Mouse (Mus musculus): ENCODE data around the gene Bola2.

Bola2 gene

GRCm38 (mm10) chr7:126690737-126691136 lies 4.5 kb upstream of the Bola2 start:
- DNase-seq = peak; percentile 73

- no peak for DNase-seq
These were observed 3.5 kb upstream of the Bola2 start for GRCm38 (mm10) chr7:126691676-126692075.

GRCm38 (mm10) chr7:126692426-126692825 lies 2.8 kb upstream of the Bola2 start:
- DNase-seq = no peak

- DNase-seq = peak; percentile 90
These were observed 1.9 kb upstream of the Bola2 start for GRCm38 (mm10) chr7:126693256-126693655.

- DNase-seq = no peak
These were observed 1.4 kb upstream of the Bola2 start for GRCm38 (mm10) chr7:126693781-126694180.

- no peak for DNase-seq
These were observed 655 bp upstream of the Bola2 start for GRCm38 (mm10) chr7:126694441-126695051.

GRCm38 (mm10) chr7:126695631-126696207 lies 518 bp downstream of the Bola2 start, which contains the start of gene Slx1b:
Gene Slx1b, minus strand, starts transcription at chr7:126695784.
- peak; percentile 97 for DNase-seq

- no peak for DNase-seq
These were observed 1.1 kb downstream of the Bola2 start for GRCm38 (mm10) chr7:126696303-126696702.

- DNase-seq = no peak
These were observed 1.7 kb downstream of the Bola2 start for GRCm38 (mm10) chr7:126696886-126697285.

- no peak for DNase-seq
These were observed 2.6 kb downstream of the Bola2 start for GRCm38 (mm10) chr7:126697838-126698237.

GRCm38 (mm10) chr7:126700063-126701015 lies 5.1 kb downstream of the Bola2 start:
- no peak for DNase-seq

- DNase-seq = peak; percentile 90
These were observed 5.9 kb downstream of the Bola2 start for GRCm38 (mm10) chr7:126701070-126701469.

- no peak for DNase-seq
These were observed 6.6 kb downstream of the Bola2 start for GRCm38 (mm10) chr7:126701559-126702357.

- no peak for DNase-seq
These were observed 7.2 kb downstream of the Bola2 start for GRCm38 (mm10) chr7:126702358-126702757.

- DNase-seq = no peak
These were observed 7.9 kb downstream of the Bola2 start for GRCm38 (mm10) chr7:126702861-126703756.

GRCm38 (mm10) chr7:126703757-126704077 lies 8.5 kb downstream of the Bola2 start:
- no peak for DNase-seq

GRCm38 (mm10) chr7:126704121-126704980 lies 9.2 kb downstream of the Bola2 start:
- peak; percentile 73 for DNase-seq

- no peak for DNase-seq
These were observed 12.4 kb downstream of the Bola2 start, which contains the start of gene Coro1a for GRCm38 (mm10) chr7:126707442-126708174. Gene Coro1a, minus strand, starts transcription at chr7:126707787.

GRCm38 (mm10) chr7:126708175-126708952 lies 13.2 kb downstream of the Bola2 start:
- no peak for DNase-seq

All from kidney, postnatal 14 days (tissue).